Mouse (Mus musculus) right cerebral cortex, adult 2 months (tissue): ENCODE measurements around the gene Lsm14b.

ENCODE experiments used
- DNase-seq, 2 experiments: peaks; one replicate each; pipeline ENCODE4 v3.0.0; 2021 to 2022; ENCODE audit warnings: low spot score in 2 of 2

The Lsm14b gene

DNA sequence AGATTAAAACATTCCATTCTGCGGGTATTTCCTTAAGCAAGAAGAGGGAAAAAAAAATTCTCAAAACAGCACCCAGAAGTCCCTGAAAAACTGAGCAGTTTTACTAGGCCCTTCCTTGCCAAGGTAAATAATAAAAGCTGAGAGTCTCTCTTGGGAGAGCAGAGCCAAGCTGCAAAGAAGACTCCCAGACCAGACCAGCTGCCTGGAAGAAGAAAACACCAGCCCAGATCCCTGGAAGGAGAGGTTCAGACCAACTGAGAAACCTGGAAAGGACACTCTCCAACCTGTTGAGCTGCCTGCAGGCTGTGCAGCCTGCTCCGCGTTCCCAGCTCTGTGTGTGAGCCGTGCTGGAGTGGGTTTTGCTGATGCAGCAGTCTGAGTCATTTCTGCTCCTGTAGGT is 7.2 kb upstream of the Lsm14b start:
- no peak for DNase-seq

DNA sequence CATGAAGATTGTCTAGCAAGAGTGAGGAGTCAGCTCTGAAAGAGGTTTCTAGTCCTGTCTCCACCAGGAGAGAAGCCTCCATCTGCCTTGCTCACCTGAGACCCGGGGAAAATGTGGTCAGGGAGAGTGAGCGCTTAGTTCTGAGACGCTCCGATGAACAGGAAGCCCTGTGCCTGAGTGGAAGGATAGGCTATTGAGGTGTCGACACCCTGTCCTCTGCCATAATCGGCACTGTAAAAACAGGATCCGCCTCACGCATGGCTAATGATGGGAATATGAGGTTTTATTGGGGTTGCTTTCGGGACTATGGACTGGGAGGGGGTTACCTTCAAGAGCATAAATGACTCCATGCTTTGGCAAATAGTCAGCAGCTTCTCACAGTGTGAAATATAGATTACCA is 6.2 kb upstream of the Lsm14b start:
- DNase-seq = no peak

DNA sequence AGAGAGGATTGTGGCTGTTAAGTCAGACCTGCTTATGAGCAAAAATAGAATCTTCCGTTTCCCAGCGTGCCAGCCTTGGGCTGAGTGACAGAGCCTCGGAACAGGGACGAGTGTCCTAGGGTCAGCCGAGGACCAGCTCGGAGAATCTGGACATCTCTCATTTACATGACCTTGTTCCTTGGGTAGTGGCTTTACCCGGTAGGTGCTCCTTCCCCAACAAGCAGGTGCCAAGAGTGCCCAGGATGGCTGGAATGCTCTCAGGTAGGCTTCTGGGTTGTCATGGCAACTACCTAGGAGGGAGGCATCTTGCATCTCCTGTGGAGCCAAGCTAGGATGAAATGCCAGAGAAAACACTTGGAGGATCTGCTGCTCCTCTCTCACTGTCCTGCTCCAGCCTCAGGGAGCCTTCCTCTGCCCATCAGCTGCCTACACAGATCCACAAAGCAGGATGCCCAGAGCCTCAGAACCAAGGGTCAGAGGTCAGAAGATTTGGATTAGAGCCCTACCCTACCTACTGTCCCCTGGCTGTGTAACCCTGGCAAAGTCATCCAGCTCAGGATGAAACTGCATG is 4.6 kb upstream of the Lsm14b start:
- DNase-seq = no peak

DNA sequence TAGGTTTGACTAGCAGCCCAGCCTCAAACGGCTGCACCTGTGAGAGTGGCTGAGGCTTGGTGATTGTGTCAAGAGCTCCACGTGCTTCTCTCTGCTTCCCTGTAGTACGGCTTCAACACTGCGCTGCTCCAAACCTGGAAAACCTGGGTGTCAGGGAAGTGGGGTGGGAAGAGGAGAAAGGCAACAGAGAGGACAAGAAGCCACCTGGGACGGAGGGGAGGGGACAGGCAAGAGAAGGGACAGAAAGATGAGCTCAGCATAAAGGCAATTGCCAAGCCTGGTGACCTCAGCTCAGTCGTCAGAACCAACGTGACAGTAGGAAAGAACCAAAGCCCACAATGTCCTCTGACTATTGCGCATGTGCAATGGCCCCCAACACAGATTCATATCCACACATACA is 3.9 kb upstream of the Lsm14b start:
- DNase-seq = no peak

DNA sequence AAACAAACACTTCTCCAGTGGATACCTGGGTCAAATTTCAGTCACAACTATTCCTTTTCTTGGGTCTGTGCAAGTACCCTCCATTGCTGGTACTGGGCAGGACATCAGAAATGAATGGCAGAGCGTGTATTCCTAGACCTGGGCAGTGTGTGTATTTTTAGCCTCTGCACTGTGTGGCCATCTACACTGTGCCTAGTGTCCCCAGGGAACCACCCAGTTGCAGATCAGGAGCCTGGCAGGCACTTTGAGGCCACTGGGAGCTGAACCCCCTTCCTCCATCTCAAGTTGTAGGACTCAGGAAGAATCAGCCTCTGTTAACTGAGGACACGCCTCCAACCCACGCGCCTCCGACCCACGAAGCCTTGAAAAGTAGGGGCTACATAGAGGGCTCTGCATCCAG is 2.0 kb upstream of the Lsm14b start:
- no peak for DNase-seq

DNA sequence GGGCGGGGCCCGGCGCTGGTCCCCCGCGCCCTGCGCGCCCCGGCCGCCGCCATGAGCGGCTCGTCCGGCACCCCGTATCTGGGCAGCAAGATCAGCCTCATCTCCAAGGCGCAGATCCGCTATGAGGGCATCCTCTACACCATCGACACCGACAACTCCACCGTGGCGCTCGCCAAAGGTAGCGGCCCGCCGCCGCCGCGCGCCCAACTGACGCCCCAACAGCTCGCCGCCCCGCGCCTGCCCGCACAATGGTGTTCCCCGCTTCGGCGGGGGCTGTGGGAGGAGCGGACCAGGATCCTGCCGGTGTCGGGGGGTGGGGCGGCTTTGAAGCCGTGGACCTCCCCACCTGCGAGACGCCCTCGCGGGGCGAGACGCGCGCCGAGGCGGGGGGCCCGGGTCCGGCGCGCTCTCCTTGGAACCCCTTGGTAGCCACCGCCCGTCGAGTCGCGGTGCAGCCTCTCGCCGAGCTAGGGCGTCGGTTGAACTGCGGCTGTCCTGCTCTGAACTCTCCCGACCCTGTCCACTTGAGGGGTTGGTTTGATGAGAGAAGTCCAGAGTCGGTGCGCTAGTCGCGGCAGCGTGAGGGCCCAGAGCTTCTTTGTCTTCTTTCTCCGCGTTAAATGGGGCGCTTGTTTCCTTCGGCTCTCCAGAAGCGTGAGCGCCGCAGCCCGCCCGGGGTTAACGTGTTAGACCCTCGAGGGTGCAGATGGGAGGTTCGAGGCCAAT is 511 bp downstream of the Lsm14b start:
- peak in 1 of 2 experiments; percentile 44 for DNase-seq

DNA sequence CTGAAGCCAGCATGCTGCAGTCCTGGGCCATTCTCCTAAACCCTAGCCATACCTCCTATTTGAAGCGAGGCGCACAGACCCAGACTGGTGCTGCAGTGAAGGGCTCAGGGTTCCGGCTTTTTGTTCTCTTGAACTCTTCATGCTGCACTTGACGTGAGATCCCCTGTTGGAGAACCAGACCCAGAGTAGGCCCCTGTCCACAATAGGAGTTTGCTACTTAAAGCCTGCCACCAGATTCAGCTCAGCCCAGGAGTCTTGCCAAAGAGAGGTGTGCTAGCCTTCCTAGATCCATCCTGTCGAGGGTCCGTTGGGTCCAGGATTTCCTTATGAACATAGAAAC is 1.0 kb downstream of the Lsm14b start:
- DNase-seq = no peak

DNA sequence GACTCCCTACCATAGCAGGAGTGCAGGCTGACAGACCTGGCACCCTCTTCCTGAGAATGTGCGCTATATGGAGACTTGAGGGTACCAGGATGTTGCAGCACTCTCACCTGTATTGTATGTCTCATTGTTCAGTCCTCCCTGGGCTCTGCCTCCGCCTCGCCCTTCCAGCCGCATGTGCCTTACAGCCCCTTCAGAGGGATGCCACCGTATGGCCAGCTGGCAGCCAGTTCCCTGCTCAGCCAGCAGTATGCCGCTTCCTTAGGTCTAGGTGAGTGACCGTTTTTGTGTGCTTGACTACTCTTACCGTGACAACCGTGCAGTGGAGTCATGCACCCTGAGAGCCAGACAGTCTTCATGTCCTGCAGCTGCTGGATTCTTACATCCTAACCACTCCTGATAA is 3.0 kb downstream of the Lsm14b start:
- no peak for DNase-seq

DNA sequence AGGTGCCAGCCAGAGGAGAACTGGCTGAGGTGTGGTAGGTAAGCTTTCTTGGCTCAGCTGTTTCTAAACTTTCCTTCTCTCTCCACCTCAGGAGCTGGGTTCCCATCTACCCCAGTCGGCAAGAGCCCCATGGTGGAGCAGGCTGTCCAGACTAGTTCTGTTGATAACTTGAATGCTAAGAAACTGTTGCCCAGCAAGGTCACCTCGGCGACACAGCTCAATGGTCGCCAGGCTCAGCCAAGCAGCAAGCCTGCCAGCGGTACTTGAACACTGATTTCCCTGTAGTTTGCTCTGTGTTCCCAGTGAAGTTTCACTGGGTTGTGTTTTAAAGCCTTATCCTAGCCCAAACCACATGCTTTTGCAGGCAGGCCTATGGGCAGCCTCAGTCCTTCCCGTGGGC is 6.5 kb downstream of the Lsm14b start:
- DNase-seq = no peak

DNA sequence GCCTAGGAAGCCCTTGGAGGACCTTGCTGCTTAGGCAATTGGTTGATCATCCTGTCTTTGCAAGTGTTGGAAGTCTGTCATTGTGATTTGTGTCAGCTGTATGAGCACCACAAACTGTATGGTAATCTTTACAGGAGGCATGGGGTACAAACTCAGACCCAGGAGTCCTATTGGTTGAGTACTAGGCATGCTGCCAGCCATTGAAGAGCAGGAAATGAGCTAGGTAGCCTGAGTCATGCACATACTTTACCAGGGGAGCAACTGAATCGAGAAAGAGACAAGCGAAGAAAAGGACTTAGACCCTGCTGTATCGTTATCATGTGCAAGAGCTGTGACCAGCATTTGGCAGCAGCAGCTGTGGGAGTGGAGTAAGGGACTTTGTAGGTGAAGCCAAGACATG is 8.1 kb downstream of the Lsm14b start:
- no peak for DNase-seq

DNA sequence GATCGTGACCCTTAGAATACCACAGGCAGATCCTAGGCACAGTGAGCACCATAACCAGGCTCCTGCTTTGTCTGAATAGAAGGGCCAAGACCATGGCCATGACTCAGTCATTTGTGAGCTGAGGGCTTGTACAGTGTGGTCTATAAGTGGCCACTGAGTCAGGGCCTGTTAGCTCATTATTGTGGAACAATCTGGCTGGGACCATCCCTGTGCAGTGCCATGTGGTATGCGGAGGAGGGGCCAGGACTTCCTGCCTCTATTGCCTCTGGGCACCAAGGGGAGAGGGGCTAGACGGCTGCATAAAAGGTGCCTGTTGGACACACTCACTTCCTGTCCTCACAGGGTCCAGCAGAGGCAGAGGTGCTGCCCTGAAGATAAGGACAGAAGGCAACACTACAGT is 9.2 kb downstream of the Lsm14b start:
- DNase-seq = no peak

DNA sequence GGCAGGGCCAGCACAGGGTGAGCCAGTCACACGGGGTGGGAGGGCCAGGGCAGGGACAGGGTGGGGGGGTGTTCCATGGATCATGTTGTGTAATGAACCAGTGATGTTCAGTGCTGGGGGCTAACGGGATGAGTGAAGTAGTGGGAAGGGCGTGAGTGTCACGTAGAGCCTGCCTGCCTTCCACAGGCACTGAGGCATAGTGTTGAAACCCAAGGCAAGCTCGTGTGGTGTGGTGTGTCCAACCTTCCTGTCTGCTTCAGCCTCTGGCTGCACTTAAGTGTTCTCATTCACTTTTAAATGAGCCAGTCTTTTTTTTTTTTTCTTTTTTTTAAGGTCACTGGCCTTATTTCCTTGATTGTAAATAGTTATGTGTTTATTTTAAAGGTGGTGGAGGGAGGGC is 10.0 kb downstream of the Lsm14b start:
- DNase-seq = no peak

DNA sequence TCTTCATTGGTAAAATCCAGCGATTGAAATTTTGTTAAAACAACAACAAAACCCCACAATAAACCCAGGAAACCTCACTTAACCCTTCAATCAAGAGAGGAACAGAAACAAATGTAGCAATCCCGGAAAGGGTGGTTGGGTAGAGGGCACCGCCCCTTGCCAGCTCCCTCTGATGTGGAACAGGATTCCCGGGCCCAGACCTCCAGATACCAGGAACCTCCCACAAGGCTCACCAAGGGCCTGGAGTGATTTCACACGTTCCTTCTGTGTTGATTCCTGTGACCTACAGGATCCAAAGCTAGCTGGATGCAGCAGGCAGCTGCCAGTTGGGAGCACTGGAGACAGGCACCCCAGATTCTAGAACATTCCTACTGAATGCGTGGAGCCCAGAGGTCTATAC is 15.6 kb downstream of the Lsm14b start:
- no peak for DNase-seq

DNA sequence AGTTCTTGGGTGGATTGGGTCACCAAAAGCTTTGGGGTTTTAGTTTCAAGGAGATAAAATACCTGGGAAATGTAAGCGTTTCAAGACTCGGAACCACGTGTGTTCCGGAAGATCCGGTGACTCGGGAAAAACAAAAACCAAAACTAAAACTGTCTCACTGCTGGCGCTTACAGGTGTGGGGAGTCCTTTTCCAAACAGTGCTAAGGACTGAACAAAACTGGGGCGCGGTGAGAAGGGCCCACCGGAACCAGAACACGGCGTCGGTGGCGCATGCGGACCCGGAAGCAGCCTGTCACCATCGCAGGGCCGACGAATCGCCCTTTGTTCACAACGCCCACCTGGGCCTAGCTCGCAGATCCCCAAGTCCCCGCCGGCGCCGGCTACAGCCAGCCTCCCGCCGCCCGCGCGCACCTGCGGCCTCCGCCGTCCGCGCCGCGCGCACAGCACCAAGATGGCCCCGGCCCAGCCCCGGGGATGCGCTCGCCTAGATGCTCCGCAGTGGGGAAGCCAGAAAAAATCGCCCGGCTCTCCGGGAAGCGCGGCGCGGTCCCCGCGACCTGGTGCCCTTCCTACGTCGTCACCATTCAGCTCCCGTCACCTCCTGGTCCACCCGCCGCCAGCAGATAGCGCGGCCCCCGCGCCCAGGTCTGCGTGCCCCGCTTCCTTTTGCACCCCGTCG is 16.9 kb downstream of the Lsm14b start:
- peak; percentile 44 to 55 for DNase-seq

DNA sequence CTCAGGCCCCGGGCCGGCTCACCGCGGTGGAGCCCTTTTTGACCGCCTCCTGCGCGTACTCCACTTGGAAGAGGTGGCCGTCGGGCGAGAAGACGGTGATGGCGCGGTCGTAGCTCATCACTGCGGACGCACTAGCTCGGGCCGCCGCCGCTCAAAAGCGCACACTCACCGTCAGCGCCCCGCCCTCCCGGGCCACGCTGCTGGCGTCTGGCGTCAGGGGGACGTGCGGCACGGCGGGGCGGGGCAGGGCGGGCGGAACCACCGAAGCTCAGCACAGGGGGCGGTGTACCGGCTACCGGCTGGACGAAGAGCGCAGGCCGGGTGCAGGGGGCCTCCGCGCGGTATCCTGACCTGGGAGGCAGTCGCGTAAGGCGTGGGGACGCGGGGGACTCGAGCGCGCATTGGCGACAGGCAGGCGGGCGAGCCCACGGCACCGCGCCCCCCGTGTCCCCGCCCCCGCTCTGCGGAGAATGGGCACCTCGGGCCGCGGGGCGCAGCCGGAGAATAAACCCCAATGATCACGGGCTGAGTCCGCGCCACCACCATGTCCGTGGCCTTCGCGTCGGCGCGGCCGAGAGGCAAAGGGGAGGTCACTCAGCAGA is 17.6 kb downstream of the Lsm14b start, which contains the start of the genes Psma7 and Ss18l1:
TSS of gene Psma7 (minus strand) at position 178 of the 602 bp plus-strand sequence.
TSS of gene Ss18l1 (plus strand) at position 254 of the 602 bp plus-strand sequence.
- DNase-seq = peak; percentile 87 to 88

DNA sequence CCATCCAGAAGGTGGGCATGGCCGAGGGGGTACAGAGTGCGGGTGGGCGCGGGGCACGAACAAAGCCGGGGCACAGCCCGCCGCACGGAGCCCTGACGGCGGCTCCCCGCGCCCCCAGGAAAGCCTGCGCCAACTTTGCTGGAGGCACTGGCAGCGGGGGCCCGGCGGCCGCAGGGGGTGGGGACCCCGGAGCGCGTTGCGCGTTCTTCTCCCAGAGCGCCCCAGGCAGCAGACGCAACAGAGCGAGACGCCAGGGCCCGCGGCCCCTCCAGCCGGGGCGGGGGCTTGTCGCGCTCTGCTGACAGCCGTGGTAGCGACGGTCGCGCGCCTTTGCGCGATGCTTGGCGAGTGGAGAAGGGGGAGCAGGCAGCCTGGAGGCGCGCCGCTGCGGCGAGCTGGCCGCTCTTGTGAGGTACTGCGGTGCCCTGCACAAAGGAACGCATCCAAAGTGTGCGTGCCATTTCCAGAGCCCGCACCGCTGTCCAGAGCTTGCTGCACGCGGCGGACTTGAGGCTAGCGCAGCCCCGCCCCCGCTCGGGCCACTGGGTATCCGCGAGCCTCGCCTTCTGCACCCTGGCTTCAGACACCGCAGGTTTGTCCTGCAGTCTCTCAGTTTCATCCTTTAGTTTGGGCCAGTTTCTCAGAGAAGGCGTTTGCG is 18.2 kb downstream of the Lsm14b start:
- peak; percentile 54 to 68 for DNase-seq

DNA sequence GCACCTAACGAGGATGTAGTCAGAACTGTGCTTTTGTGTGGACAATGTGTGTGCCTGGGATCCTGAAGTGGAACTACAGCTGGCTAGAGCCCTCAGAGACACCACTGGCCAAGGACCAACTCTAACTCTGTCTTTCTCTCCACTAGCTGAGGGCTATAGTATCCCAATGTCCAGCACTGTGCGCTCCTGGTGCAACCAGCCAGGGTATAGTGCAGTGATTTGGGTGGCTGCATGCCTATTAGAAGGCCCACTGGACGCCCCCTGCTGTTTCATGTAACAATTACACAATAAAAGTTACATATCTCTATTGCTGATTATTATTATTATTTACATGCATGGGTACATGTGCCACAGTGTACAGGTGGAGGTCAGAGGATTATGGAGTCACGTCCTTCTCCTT is 20.5 kb downstream of the Lsm14b start:
- no peak for DNase-seq

DNA sequence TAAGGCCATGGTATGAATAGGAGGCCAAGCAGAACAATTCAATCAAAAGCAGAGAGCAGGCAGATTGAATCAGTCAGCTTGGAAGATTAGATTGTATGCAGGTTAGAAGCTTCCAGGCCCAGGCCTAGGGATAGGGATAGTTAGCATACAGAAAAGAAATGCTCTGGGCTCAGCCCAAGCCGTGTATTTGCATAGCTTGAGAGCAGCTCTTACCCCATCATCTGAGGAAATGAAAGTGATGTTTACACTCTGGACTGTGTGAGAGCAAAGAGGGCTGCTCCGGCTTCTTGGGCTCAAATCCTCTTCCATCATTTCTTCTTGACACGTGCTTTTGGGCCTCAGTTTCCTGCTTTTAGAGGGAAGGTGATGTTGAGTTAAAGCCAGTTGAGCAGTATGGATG is 22.8 kb downstream of the Lsm14b start:
- no peak for DNase-seq

DNA sequence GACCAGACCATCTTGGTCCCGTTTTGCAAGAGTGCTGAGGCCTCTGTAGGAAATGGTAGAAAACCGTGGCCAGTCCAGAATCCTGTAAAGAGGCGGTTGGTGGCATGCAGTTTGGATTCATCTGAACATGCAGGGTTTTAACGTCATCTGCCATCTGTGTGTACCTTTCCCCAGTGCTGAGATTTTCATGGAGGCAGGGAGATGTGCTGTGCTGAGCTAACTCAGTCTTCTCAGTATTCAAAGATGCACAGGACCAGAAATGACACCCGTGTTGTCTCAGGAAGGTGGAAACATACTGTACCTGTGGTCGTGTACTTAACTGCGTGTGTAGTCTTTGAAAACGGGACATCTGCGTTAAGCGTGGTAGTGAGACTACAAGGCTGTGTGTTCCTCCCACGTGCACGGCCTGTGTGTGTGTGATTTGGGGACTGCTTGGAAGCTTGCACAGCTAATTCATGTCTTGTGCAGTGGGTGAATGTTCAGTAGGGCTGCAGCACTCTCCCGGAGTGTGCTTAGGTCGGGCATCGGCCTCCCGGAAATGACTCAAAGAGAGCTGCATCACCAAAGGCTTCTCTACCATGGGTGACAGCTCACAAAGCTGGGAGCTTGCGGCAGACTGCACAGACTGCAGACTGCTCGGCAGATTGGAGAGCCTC is 23.3 kb downstream of the Lsm14b start:
- peak; percentile 58 to 64 for DNase-seq

DNA sequence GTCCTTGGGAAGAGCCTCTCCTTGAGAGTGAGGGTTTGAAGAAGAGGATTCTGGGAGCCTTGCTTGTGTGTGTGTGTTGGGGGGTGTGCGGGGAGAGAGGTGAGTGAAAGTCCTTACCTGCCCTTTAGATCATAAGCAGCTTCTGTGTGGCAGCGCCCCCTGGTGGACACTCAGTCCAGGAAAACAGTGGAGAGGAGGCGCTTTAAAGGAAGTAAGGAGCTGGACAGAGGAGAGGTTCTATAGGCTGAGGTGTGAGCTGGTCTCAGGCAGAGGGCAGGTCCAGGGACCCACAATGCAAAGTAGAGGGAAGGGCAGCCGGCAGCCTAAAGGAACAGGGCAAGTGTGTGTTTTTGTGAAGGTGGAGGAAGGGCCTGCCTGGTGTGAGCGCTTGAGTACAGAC is 26.2 kb downstream of the Lsm14b start:
- peak; percentile 81 to 87 for DNase-seq

DNA sequence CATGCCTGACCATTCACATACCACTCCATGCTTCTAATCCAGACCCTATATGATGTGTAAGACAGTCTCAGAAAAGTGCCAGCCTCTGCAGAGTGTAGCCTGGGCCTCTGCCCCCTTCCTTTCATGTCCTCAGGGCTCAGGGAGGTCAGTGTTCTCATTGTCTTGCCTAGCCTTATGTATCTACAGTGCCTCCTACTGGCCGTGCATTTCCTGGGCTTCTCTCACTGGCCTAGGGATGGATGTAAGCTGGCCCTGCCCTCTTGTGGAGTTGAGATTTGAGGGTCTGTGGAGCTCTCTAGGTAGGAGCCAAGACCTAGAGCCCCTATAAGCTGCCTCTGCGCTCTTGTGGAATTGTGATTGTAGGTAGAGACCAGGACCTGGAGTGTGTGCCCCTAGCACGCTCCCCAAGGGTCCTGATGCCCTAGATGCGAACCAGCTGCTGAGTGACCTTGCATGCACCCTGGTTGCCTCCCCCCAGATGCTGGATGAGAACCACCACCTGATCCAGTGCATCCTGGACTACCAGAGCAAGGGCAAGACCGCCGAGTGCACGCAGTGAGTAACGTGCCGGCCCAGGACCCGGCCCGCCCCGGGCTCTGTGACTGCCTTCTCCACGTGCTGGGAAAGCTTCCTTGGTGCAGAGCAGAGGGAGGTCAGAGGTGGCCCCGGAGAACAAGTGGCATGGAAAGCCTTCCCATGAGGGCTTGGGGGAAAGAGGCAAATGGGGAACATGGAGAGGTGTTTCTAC is 27.4 kb downstream of the Lsm14b start:
- no peak for DNase-seq
